Mouse (Mus musculus) lung, adult 2 months (tissue): Measurements from ENCODE around the gene Rdh5. TPM values are rescaled to one million over a fixed set of nuclear protein-coding genes. Genes with fewer than 3 reads are reported as not detected.

ENCODE experiments used
- DNase-seq: peaks from one replicate; pipeline ENCODE4 v3.0.0; 2022
- H3K4me1 ChIP-seq: fragments of 200-500 bp; 2 replicates; pipeline ENCODE4 v1.6.1; 2011; ENCODE audit warnings: low read length; ENCODE audit not compliant: control insufficient read depth, insufficient read depth
- H3K4me3 ChIP-seq: fragments of 200-500 bp; replicated peaks from 2 replicates; pipeline ENCODE3; 2011; ENCODE audit warnings: low read depth, mild to moderate bottlenecking, control low read depth, low read length; ENCODE audit errors: extremely low read depth
- CTCF ChIP-seq: fragments of 200-500 bp; IDR thresholded peaks from 2 replicates; pipeline ENCODE4 v1.5.1; 2011; ENCODE audit warnings: mild to moderate bottlenecking, low read length, control low read depth; ENCODE audit not compliant: insufficient read depth
- POLR2A ChIP-seq: fragments of 200-500 bp; IDR thresholded peaks from 2 replicates; pipeline ENCODE4 v1.6.1; 2011; ENCODE audit warnings: low read depth, mild to moderate bottlenecking, control low read depth, low read length, borderline replicate concordance; ENCODE audit errors: extremely low read depth
- WGBS: fragments of 180-500 bp; shearing (Covaris S2); methylation state at CpG from one replicate; pipeline ENCODE4 v1.1.7; 2018; 5-methylcytosine and 5-hydroxymethylcytosine counted together
- polyA plus RNA-seq: library from polyadenylated mRNA; depleted of rRNA; stranded (reverse); fragments of >200 nt; gene quantifications from 2 replicates; pipeline ENCODE4 v1.2.3, GENCODE M21; 2012

Gene Rdh5
- polyA plus RNA-seq, 1 experiment, result 20.1 TPM

- peaks cover 4% of the 10 kb centered on the region; the same call in 1 of the 2 replicates for H3K4me1 ChIP-seq
- 68% methylated on average over 10 of the region's 10 CpGs for WGBS
- no peak for DNase-seq
- TF ChIP-seq CTCF, result no peak
- no peak for TF ChIP-seq POLR2A
- no peak overlapping the region for H3K4me3 ChIP-seq
These were observed 17.9 kb upstream of the Rdh5 start for GRCm38 (mm10) chr10:128940475-128941061.

- 39% methylated on average over 5 of the region's 5 CpGs for WGBS
- DNase-seq, result peak; percentile 24
- H3K4me1 ChIP-seq, result peaks cover 7% of the 10 kb centered on the region
- TF ChIP-seq CTCF, result no peak
- TF ChIP-seq POLR2A, result no peak
- H3K4me3 ChIP-seq, result no peak overlapping the region
These were observed 16.3 kb upstream of the Rdh5 start for GRCm38 (mm10) chr10:128938974-128939373.

GRCm38 (mm10) chr10:128938457-128938856, 15.8 kb upstream of the Rdh5 start:
- Histone ChIP-seq H3K4me3 (no peak overlapping the region), H3K4me1 (peaks cover 9% of the 10 kb centered on the region)
- no peak for TF ChIP-seq CTCF
- TF ChIP-seq POLR2A, result no peak
- 70% methylated on average over 9 of the region's 9 CpGs for WGBS
- peak; percentile 70 for DNase-seq

- Histone ChIP-seq H3K4me1 (peaks cover 9% of the 10 kb centered on the region), H3K4me3 (no peak overlapping the region)
- no peak for DNase-seq
- TF ChIP-seq CTCF (no peak), POLR2A (no peak)
- 72% methylated on average over 12 of the region's 12 CpGs for WGBS
These were observed 15.2 kb upstream of the Rdh5 start for GRCm38 (mm10) chr10:128937756-128938390.

- Histone ChIP-seq H3K4me1 (peaks cover 9% of the 10 kb centered on the region), H3K4me3 (no peak overlapping the region)
- DNase-seq, result no peak
- 75% methylated on average over 8 of the region's 8 CpGs for WGBS
- TF ChIP-seq CTCF, result no peak
- no peak for TF ChIP-seq POLR2A
These were observed 13.2 kb upstream of the Rdh5 start for GRCm38 (mm10) chr10:128935826-128936440.

- Histone ChIP-seq H3K4me1 (peaks cover 9% of the 10 kb centered on the region), H3K4me3 (no peak overlapping the region)
- TF ChIP-seq POLR2A (no peak), CTCF (no peak)
- DNase-seq, result no peak
- 62% methylated on average over 7 of the region's 7 CpGs for WGBS
These were observed 12.5 kb upstream of the Rdh5 start for GRCm38 (mm10) chr10:128934997-128935787.

GRCm38 (mm10) chr10:128933976-128934721, 11.5 kb upstream of the Rdh5 start:
- no peak for TF ChIP-seq POLR2A
- no peak for TF ChIP-seq CTCF
- WGBS, result 3% methylated on average over 21 of the region's 21 CpGs
- peaks cover 11% of the 10 kb centered on the region for H3K4me1 ChIP-seq
- peak; percentile 17 for DNase-seq
- H3K4me3 ChIP-seq, result peak overlapping the region; percentile 44

- DNase-seq, result peak; percentile 42
- Histone ChIP-seq H3K4me3 (peak within 1 kb of the TSS; percentile 46), H3K4me1 (peaks cover 7% of the 10 kb centered on the region; the same call in 1 of the 2 replicates)
- 0 out of 2 replicates have a peak, but pooled peaks have one; percentile 12 for TF ChIP-seq POLR2A
- TF ChIP-seq CTCF, result no peak
- WGBS, result 1% methylated on average over 26 of the region's 26 CpGs
These were observed 10.9 kb upstream of the Rdh5 start, which contains the start of gene Itga7 for GRCm38 (mm10) chr10:128933574-128933973. Itga7 (plus strand) TSS chr10:128933818.
